Mouse (Mus musculus) cortical plate, adult 2 months (tissue): ENCODE results near the gene Rnasek.

ENCODE experiments used
- CTCF ChIP-seq: fragments of 200-500 bp; IDR thresholded peaks from 2 replicates; pipeline ENCODE4 v1.5.1; 2011; ENCODE audit warnings: mild to moderate bottlenecking, control low read depth, low read length; ENCODE audit not compliant: insufficient read depth; ENCODE audit errors: extremely low read depth
- POLR2A ChIP-seq: fragments of 200-500 bp; IDR thresholded peaks from 2 replicates; pipeline ENCODE4 v1.6.1; 2011; ENCODE audit warnings: mild to moderate bottlenecking, low read length, control low read depth; ENCODE audit not compliant: insufficient read depth; ENCODE audit errors: extremely low read depth

- TF ChIP-seq CTCF (no peak), POLR2A (no peak)
These were observed 49.6 kb upstream of the Rnasek start for GRCm38 (mm10) chr11:70289236-70289635.
